Mouse (Mus musculus): ENCODE results near the gene Thbs1.
A peak's percentile ranks its signal among the peaks of the same experiment; 100 is the strongest.

Thbs1 gene

GRCm38 (mm10) chr2:118111488-118112131, at the start of gene Thbs1:
Gene Thbs1 (plus strand): TSS chr2:118111876.
- DNase-seq (ENCODE audit: low spot score): peak; percentile 6

GRCm38 (mm10) chr2:118064121-118064764, 47.4 kb upstream of the Thbs1 start:
- no peak for DNase-seq (ENCODE audit: low spot score)

- DNase-seq (ENCODE audit: low spot score): no peak
Observed at GRCm38 (mm10) chr2:118066065-118066770, 45.5 kb upstream of the Thbs1 start.

GRCm38 (mm10) chr2:118069975-118070374, 41.7 kb upstream of the Thbs1 start:
- peak; percentile 10 for DNase-seq (ENCODE audit: low spot score)

- no peak for DNase-seq (ENCODE audit: low spot score)
Observed at GRCm38 (mm10) chr2:118072811-118073372, 38.8 kb upstream of the Thbs1 start.

GRCm38 (mm10) chr2:118074030-118074429, 37.6 kb upstream of the Thbs1 start:
- no peak for DNase-seq (ENCODE audit: low spot score)

- DNase-seq (ENCODE audit: low spot score): no peak
Observed at GRCm38 (mm10) chr2:118075165-118075564, 36.5 kb upstream of the Thbs1 start.

GRCm38 (mm10) chr2:118079131-118079530, 32.5 kb upstream of the Thbs1 start:
- no peak for DNase-seq (ENCODE audit: low spot score)

- DNase-seq (ENCODE audit: low spot score): no peak
Observed at GRCm38 (mm10) chr2:118081581-118081980, 30.1 kb upstream of the Thbs1 start.

- DNase-seq (ENCODE audit: low spot score): no peak
Observed at GRCm38 (mm10) chr2:118083652-118084051, 28.0 kb upstream of the Thbs1 start.

GRCm38 (mm10) chr2:118084693-118085092, 27.0 kb upstream of the Thbs1 start:
- DNase-seq (ENCODE audit: low spot score): no peak

- DNase-seq (ENCODE audit: low spot score): no peak
Observed at GRCm38 (mm10) chr2:118085647-118086046, 26.0 kb upstream of the Thbs1 start.

- no peak for DNase-seq (ENCODE audit: low spot score)
Observed at GRCm38 (mm10) chr2:118087044-118087726, 24.5 kb upstream of the Thbs1 start.

GRCm38 (mm10) chr2:118091226-118091625, 20.4 kb upstream of the Thbs1 start:
- DNase-seq (ENCODE audit: low spot score): no peak

GRCm38 (mm10) chr2:118099104-118099503, 12.6 kb upstream of the Thbs1 start:
- DNase-seq (ENCODE audit: low spot score): no peak

GRCm38 (mm10) chr2:118102169-118102568, 9.5 kb upstream of the Thbs1 start:
- DNase-seq (ENCODE audit: low spot score): no peak

- no peak for DNase-seq (ENCODE audit: low spot score)
Observed at GRCm38 (mm10) chr2:118110225-118110915, 1.3 kb upstream of the Thbs1 start.

GRCm38 (mm10) chr2:118111116-118111487, 574 bp upstream of the Thbs1 start:
- peak; percentile 47 for DNase-seq (ENCODE audit: low spot score)

GRCm38 (mm10) chr2:118112438-118112837, 762 bp downstream of the Thbs1 start:
- no peak for DNase-seq (ENCODE audit: low spot score)

- no peak for DNase-seq (ENCODE audit: low spot score)
Observed at GRCm38 (mm10) chr2:118112846-118113479, 1.3 kb downstream of the Thbs1 start.
